Mouse (Mus musculus): ENCODE measurements around the gene Grik1.

Gene Grik1

DNA sequence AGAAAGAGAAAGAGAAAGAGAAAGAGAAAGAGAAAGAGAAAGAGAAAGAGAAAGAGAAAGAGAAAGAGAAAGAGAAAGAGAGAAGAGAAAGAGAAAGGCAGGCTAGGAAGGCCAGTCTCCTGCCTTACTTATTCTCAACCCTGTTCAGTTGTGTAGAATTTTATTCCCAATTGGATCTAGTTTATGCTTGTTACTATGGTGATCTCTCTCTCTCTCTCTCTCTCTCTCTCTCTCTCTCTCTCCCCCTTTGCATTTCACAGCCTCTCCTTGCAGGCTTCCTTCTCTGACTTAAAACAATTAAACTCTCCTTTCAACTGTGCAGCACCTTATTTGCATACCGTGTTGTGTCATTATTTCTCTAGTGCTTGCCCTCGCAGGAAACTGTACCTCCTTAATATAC, 147.5 kb downstream of the Grik1 start:
- DNase-seq (ENCODE audit: low read depth in 1 of 2, low spot score in 2 of 2): no peak

DNA sequence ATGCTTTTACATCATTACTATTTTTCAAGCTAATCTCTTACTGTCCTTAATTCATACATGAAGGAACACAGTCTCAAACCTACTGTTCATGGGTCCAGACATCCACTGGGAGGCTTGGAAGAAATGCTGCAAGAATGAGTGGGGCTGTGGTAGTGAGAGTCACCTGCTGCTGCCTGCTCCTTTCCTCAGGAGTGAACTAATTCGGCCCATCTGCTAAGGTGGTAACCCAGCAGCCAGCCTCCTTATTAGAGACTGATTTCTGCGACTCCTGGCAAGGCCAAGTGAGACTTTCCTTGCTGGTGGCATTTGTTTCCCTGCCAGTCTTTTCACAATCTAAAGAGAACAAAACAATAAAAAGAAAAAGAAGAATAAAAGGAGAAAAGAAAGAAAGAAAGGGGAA, 147.9 kb downstream of the Grik1 start:
- no peak for DNase-seq (ENCODE audit: low read depth in 1 of 2, low spot score in 2 of 2)

DNA sequence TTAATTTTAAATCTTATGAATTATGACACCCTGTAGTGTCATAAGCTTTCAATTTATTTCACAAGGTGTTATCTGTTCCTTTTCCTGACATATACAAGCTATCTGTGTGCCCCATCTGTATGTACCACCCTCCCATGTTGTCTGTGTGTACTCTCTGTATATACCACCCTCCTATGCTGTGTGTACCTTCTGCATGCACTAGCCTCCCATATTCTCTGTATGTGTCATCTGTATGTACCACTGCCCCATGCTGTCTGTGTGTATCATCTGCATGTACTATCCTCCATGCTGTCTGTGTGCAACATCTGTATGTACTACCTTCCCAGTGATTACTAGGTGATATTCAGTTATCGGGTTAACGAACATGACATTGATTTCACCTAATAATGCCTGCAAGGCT, 148.5 kb downstream of the Grik1 start:
- DNase-seq (ENCODE audit: low read depth in 1 of 2, low spot score in 2 of 2): no peak

DNA sequence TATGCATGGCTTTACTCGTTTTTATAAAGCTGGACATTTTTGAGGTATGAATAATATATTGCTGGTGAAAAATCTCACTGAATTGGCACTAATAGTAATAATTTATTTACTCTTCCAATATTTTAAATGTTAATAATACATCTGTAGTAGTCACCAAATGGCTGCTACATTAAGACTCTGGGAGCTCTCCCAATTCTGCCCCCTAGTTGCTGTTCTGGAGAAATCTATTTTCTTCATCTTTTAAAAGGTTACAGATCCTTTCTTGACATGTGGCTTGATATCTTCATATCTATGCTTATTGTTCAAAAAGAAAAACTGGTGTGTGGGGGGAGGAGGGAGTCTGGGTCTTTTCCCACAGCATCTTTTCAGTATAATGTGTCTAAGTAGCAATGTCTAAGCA, 151.2 kb downstream of the Grik1 start:
- DNase-seq (ENCODE audit: low read depth in 1 of 2, low spot score in 2 of 2): no peak

DNA sequence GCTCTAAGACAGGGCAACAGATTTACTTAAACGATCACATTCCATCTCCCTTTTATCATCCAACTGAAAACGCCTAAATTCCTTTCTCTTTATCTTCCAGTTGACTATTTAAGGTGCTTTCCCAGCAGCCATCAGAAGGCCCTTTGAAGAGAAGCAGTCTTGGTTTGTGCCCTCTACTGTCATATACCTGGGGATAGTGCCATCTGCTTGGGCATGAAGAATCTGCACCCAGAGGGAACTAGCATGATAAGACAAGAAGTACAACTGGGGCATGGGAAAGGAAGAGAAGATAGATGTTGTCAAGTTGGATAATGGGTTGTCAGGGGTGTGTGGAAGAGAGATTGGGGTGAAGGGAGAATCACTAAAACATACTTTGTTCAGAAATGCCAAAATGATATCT, 157.1 kb downstream of the Grik1 start:
- DNase-seq (ENCODE audit: low read depth in 1 of 2, low spot score in 2 of 2): no peak

DNA sequence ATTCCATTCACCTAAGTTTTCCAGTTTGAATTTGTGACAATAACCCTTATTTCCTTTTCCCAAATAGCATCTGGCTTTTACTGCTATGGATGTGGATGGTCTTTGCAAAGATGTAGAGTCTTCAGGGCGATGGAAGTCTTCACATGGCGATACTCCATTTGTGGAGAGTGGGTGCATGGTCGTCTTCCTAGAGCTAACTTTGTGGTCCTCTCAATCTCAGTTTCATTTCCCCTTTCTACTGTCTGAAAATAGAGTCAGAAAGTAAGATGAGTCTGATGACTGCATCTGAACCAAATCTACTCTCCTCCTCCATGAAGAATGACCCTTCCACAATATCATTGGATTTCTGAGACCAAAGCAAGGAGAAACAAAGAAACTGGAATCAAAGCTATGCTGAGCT, 159.0 kb downstream of the Grik1 start:
- DNase-seq (ENCODE audit: low read depth in 1 of 2, low spot score in 2 of 2): no peak

DNA sequence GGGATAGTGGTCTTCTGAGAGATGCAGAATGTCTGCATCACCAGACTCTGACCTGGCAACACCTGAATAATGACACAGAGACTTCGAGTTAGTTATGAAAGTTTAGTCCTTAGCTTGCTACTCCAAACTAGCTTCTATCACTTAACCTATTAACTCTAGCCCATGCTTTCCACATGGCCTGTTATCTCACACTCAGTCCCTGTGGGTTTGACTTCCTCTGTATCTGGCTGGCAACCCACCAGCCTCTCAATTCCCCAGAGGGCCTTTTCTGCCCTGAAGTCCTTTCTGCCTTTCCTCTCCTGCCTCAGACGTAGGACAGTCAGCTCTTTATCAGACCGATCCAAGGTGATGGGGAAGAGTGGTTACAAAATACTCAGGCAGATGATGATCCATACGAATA, 165.0 kb downstream of the Grik1 start:
- DNase-seq (ENCODE audit: low read depth in 1 of 2, low spot score in 2 of 2): no peak

DNA sequence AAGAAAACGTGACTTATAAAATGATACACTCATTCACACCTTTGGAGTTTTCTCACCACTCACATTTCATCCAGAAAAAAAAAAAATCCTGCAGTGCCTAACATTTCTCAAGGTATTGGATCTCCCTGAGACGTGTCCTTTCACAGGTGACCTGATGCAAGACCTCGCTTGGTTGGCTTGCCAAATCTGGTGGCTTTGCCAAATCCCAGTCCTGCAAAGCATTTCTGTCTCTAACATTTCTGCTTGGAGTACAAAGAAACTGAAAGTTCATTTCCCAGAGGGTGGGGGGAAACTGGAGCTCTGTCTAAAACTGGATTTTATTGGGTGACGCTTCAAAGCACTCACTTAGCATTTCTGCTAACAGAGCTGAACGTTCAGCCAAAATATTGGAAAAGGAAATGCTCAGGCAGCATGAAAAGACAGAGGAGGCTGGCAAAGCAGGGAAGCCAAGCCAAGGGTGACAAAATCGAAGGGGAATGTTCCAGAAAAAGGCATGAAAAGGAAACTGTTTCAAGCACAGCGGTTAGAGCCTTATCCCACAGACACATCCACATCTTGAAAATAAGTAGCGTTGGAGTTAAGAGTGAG, 177.4 kb downstream of the Grik1 start:
- DNase-seq (ENCODE audit: low read depth in 1 of 2, low spot score in 2 of 2): no peak

DNA sequence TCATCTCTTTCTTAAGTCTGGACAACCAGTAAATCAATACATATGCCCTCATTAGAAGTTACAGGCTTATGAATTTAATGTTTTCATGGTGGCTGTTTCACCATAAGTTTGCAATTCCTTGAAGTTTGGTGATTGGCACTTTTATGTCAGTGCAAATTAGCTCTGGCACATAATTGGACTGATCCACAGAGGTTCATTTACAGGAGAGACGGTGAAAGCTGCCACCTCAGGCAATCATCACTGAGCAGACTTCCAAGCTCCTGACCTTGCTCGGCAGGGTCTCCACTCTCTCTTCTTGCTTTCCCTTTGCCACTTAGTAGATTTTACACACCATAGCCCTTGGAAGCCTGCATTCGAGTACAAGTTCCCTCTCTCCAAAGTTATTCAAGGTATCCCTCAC, 178.6 kb downstream of the Grik1 start:
- DNase-seq (ENCODE audit: low read depth in 1 of 2, low spot score in 2 of 2): no peak

DNA sequence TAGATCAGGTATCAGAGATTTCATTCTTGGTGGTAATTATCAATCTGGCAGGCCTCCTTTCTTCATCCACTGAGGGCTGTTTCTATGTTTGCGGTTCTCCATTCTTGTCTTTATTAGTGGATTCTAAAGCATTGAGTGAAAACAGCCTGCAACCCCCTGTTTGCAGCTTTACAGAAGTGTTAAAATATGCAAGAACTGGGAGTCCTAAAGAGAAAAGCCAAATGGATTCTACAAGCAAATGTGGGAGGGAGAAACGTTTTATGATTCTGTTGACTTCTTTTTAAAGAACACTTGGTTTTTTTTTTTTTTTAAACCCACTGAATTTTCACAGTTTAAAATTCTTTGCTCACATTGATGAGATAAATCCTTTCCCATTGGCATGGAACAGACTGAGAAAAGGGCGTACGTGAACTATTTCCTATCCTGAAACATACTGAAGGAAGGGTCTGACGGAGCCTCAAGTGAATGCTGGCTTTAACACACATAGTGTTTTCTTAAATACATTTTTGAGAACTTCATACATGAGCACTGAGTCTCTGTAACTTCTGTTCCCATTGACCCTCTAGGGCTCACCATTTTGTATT, 195.8 kb downstream of the Grik1 start:
- no peak for DNase-seq (ENCODE audit: low read depth in 1 of 2, low spot score in 2 of 2)

DNA sequence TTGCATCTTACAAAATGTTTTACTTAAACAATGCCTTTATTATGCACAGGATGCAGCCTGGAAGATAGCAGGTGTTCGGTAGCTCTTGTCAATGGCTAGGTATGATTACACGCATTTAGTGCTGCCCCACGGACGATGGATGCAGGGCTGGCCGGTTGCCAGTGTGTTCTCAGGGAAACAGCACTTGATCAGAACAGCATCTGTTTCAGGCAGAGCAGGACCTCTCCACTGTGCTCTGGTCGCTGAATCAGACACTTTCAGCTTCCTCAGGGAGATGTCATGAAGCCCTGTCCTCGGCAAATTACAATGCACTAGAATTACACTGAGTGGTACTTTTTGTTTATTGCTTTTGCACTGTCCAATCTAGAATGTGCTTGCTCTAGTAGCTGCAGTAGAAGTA, 202.8 kb downstream of the Grik1 start:
- DNase-seq (ENCODE audit: low read depth in 1 of 2, low spot score in 2 of 2): no peak

DNA sequence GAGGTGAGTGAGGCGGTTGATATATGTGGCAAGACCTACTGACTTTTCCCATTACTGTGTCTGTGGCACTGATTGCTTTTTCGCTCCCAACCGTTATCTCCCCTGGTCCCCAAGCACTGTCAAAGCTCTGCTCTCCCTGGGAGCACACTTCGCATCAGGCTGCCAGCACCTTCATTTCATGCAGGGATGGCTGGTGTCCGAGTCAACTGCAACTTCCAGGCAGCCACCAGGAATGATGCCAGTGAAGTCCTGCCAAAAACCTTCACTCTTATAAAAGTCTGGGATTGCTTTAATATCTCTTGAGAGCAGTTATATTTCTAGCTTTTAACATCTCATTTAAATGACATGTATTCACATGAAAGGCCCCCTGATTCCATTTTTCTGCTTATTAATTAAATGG, 215.3 kb downstream of the Grik1 start:
- DNase-seq (ENCODE audit: low read depth in 1 of 2, low spot score in 2 of 2): no peak

DNA sequence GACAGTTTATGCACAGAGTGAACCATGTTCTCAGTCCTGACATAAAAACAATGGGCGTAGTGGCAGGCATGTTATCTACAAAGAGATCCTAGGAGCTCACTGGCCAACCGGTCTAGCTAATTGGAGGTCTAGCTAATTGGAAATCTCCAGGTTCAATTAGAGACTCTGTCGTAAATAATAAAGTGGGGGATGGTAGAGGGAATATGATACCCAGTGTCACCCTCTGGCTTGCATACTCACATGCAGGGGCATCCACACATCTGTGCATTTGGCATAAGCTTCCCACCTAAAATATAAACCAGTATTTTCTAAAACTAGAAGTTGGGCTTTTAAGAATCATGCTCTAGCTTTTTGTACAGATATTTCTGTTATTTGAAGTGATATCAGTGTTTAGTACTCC, 229.1 kb downstream of the Grik1 start:
- no peak for DNase-seq (ENCODE audit: low read depth in 1 of 2, low spot score in 2 of 2)

DNA sequence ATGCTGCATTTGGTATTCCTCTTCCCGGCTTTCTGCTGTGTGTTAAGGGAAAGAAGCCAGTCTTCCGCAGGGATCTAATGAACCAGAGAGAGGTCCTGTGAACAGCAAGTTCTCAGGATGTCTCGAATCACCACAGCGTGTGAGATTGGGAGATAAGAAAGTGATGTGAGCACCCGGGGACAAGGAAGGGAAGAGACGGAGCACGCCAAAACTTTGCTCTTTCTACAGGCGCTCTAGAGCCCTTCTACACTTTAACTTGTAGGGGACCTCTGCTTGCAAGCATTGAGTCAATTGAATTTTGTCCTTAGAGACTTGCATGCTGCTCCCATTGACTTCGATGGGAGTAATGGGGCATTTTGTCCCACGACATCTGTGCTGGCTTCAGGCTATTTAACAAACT, 241.9 kb downstream of the Grik1 start:
- DNase-seq (ENCODE audit: low read depth in 1 of 2, low spot score in 2 of 2): no peak

DNA sequence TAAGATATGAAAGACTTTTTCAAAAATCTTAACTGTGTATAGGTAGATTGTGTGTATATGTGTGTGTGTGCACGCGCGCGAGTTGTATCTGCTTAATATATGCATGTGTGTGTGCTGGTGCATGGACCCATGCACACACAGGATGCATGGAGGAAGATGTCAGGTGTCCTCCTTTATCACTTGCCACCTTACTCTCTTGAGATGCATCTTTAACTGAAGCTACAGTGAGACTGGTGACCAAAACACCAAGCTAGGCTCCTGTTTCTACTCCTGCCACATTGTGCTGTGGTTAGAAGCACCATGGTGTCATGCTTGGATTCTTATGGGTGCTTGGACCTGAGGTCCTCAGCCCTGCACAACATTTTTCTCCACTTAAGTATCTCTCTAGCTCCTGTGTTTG, 245.7 kb downstream of the Grik1 start:
- no peak for DNase-seq (ENCODE audit: low read depth in 1 of 2, low spot score in 2 of 2)

DNA sequence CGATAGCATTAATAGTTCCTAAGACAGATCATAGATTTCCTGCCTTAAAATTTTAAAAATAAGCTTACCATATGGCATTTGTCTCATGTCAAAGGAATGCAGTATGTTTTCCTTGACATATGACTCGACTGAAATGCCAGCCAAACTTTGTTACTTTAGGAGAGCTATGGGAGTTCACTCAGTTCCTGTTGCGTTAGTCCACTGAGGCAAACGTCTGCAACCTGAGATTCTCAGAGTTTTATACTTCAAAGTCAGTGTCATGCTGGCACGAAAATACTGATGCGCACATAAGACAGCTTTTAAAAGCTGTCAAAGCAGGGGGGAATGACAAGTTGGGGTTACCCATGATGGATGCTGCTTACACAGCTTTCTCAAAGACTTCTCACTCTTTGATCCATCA, 247.6 kb downstream of the Grik1 start:
- no peak for DNase-seq (ENCODE audit: low read depth in 1 of 2, low spot score in 2 of 2)

DNA sequence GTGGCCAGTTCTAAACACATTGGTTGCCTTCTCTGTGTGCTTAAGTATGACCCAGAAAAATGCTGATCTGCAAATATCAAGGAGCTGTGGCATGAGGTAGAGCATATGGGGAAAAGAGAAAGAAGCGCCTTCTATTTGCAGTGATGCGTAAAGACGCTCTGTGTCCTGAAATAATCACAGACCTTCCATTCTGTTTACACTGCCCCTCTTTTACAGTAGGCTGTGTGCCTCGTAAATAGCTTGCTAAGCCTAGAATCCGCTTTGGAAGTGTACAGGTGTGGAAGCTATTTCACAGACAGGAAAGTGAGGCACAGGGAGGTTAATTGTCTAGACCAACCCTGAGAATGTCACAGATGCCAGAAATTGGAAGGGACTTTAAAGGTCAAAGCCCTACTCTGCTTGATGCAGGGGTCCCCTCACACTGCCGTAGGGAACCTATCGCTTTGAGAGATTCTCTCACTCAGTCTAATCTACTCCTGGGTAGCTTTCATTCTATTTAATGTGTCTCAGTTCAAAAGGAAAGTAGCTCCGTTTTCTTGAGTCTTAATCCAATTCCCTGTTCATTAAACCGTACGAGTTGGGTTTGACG, 251.5 kb downstream of the Grik1 start:
- DNase-seq (ENCODE audit: low read depth in 1 of 2, low spot score in 2 of 2): no peak

DNA sequence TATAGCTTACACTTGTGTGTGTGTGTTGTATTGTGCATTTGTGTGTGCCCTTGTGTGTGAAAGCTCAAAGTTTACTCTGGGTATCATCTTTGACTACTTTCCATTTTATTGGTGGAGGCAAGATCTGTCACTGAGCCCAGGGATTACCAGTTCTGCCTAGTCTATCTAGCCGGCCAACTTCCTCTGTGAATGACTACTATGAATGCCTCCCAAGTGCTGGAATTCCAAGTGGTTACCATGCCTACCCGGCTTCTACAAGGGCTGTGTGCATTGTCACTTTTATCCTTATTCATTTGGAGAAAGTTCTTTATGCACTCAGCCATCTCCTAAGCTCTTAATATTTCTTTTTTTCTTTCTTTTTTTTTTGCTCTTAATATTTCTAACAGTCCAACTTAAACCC, 301.3 kb downstream of the Grik1 start:
- no peak for DNase-seq (ENCODE audit: low read depth in 1 of 2, low spot score in 2 of 2)

DNA sequence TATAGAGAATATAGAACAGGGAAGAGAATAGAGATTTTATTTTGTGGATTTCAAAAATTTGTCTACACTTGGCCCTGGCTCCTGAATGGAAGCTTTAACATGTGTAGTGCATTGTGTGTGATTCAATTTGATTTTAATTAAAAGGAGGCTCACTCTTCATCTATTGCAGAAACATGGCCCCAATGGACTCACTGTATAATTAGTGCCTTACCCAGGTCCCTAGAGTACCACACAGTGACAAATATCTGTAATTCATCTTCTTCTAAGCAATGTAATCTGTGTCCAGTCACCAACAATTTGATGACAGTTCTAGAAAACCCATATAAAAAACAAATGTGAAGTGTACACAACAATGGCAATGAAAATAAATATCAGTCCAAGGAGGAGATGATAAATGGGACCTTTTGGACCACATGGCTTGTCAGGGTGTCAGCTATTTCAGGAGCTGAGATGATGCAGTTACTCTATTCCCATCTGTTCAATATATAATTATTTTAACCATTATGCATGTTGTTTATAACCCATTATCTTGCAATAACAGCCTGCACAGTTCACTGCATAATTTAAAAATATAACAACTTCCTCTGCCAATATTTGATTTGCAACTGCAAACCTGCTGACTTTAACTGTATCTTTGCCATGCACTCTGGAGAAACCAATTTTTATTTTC, 305.7 kb downstream of the Grik1 start:
- no peak for DNase-seq (ENCODE audit: low read depth in 1 of 2, low spot score in 2 of 2)

DNA sequence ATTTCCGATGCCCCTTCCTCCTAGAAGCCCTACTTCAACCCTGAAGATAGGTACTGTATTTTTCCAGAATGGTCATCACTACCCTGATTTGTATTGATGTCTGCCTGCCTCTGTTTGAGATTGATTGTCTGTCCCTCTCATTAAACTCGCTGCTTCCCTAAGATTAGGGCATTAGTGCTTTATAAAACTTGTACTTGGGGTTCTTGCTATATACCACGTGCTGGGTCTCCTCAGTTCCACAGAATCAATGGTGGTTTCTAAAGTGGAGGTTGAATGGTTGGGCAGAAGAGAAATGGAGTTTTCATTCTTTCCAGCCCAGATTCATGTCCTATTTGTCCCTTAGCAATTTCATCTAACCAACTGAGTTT, 316.0 kb downstream of the Grik1 start:
- no peak for DNase-seq (ENCODE audit: low read depth in 1 of 2, low spot score in 2 of 2)

DNA sequence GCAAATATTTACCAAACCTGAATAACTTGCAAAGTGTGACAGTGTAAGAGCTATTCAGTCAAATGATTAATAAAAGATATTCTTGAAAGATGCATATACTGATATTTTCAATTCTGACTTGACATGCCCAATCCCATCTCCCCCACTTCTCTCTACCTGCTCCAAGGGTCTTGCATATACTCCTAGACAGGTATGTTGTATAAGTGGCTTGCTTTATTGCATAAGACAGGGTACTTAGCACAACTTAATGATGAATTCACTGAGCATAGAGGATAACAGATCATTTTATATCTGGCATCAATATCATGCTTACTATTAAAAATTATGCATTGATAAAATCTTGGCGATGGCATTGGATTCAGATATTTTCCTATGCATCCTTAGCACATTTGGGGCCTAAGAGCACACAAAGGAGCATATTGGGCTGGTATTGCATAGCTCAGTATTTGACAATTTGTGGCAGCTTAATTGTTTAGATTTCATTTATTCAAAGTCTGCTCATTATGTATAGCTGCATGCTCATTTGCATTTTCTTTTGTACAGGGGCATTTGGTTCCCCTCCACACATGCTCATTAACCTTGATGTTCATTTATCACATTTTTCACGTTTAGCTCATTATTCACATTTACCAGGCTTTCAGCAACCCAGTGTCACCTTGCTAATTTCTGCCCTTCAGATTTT, 316.5 kb downstream of the Grik1 start:
- DNase-seq (ENCODE audit: low read depth in 1 of 2, low spot score in 2 of 2): no peak

DNA sequence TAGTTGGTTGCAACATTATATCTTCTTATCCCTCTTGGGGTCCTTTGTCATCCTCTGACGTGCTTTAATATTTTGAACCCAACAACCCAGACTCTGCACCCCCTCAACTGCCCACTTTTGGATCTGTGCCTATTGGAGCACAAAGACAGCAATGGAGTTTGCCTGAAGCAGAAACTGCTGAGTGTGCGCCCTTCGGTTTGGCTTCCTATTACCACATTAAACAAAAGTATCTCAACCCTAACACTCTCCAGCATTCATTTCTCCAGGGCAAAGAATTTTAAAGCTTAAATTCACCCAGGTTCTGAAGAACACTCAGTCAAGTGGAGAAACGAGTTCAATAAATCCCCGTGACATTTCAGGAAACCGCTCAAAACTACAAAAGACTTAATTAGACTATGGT, 318.2 kb downstream of the Grik1 start:
- no peak for DNase-seq (ENCODE audit: low read depth in 1 of 2, low spot score in 2 of 2)

Data from monocyte, adult 2 months (primary cell).